Mouse (Mus musculus): ENCODE data around the gene Prox2.

DNA sequence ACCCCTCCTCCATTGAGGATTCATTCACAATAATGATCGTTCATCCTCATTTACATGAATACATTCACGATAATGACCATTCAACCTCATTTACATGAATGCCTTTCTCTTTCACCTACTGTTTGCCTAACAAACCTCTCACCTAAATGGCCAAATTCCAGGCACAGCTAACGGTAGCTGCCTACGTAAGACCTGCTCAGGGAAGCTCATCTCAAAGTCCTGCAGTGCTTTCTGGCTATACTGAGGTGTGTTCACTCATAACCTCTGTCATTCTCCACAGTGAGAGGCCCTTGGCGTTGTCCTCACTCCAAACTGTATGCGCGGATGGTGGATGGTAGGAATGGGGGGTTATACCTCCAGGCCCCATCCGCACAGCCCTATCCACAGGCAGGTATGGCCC is 5.8 kb downstream of the Prox2 start:
- no peak for TF ChIP-seq CEBPB (IDR thresholded peaks at IDR 0.05; ENCODE audit: insufficient read depth, poor library complexity, severe bottlenecking)
- TF ChIP-seq SRF (IDR thresholded peaks at IDR 0.05; ENCODE audit: control insufficient read depth, insufficient read length, low read depth), result no peak

Data from myocyte (in vitro differentiated cells).